In the genomic region with DNA sequence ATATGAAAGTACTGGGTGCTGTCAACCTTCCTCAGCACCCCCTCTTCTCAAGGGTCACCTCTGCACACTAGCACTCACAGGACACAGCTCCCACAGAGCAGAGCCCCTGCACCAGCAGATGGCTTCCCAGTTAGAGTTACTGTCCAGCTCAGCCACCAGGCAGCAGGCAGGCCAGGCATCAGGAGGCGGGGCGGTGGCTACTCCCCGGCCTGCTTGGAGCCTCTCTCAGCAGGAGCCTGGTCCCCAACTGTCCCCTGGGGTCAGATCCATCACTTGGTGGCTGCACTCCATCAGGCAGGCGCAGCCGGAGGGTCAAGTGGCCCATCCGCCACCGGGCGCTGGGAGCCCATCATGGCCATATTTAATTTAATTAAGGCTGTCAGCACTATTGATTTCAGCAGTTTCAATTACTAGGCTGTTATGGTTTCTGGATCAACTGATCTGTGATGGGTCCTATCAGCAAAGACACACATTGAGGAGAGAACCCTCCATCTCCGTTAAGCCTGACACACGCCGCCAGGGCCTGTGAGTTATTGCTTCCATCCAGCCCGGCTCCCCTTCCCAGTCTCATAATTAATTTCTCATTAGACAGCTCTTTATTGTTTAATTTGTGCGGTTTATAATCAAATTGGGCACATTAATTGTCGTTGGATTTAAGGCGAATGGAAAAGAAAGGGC, we compare ENCODE assay signal across 16 mouse cellular contexts. TPM values are rescaled to one million over a fixed set of nuclear protein-coding genes. Genes with fewer than 3 reads are reported as not detected.
A peak's percentile ranks its signal among the peaks of the same experiment; 100 is the strongest.
DNase-seq lines count a peak whose midpoint lies in the region; ATAC-seq lines count a peak whose summit lies in the region.
"Had no signal": no experiment of that assay in that cellular context is flagged by ENCODE, and none has a peak within 500 bp of the region (broad histone marks: within the 10 kb centered on the region; RNA-seq: fewer than 3 reads in every experiment).

No protein-coding gene starts in this region.

- H3K4me3 ChIP-seq in midbrain, embryonic 10.5 days: no peak overlapping the region
- H3K4me3 ChIP-seq in midbrain, embryonic 16.5 days (ENCODE audit: low read depth, low read length): no peak overlapping the region
- no peak overlapping the region for H3K4me3 ChIP-seq in hindbrain, embryonic 10.5 days
- H3K4me3 ChIP-seq in liver, embryonic 12.5 days: no peak overlapping the region
- H3K4me3 ChIP-seq: heart, embryonic 13.5 days; left cerebral cortex, adult 2 months; myocyte had no signal

- H3K27ac ChIP-seq in midbrain, embryonic 10.5 days (replicated peaks): no peak overlapping the region; the same call in 1 of the 2 replicates
- no peak overlapping the region for H3K27ac ChIP-seq in midbrain, embryonic 16.5 days (ENCODE audit: low read length)
- H3K27ac ChIP-seq in hindbrain, embryonic 10.5 days: no peak overlapping the region
- H3K27ac ChIP-seq in liver, embryonic 12.5 days: no peak overlapping the region
- H3K27ac ChIP-seq: heart, embryonic 13.5 days; left cerebral cortex, adult 2 months; macrophage had no signal

- H3K9ac ChIP-seq in midbrain, embryonic 16.5 days (ENCODE audit: low read depth, low read length): no peak overlapping the region
- no peak overlapping the region for H3K9ac ChIP-seq in liver, embryonic 12.5 days
- H3K9ac ChIP-seq: heart, embryonic 13.5 days had no signal

- intact Hi-C loops in heart, postnatal 25 days (cut with DNase I): no loop called here

- peaks cover 53% of the 10 kb centered on the region for H3K27me3 ChIP-seq in midbrain, embryonic 10.5 days (ENCODE audit: low read depth, poor library complexity, severe bottlenecking)
- H3K27me3 ChIP-seq in midbrain, embryonic 16.5 days (ENCODE audit: control insufficient read depth, insufficient read depth, low read depth, low read length): no peaks in the 10 kb centered on the region; the same call in 1 of the 2 replicates
- H3K27me3 ChIP-seq in hindbrain, embryonic 10.5 days (ENCODE audit: insufficient read depth, poor library complexity, severe bottlenecking): peaks cover 49% of the 10 kb centered on the region
- H3K27me3 ChIP-seq in liver, embryonic 12.5 days (replicated peaks): peaks cover 6% of the 10 kb centered on the region; the same call in 1 of the 2 replicates

- peak; percentile 30 for DNase-seq in midbrain, embryonic 10.5 days (ENCODE audit: low spot score)
- peak; percentile 69 for DNase-seq in hindbrain, embryonic 10.5 days (ENCODE audit: low spot score)
- peak; percentile 78 for DNase-seq in mesoderm, embryonic 11.5 days (ENCODE audit: low read depth, low spot score)
- DNase-seq in retina, postnatal 1 day: peak; percentile 68
- DNase-seq in heart, postnatal 25 days (ENCODE audit: low spot score): no peak
- DNase-seq: adrenal gland, postnatal 14 days; cerebellum, postnatal 14 days; gastrocnemius, postnatal 36 days; lung, adult 18-20 months had no signal

- peaks cover 23% of the 10 kb centered on the region for H3K4me1 ChIP-seq in midbrain, embryonic 10.5 days
- H3K4me1 ChIP-seq in midbrain, embryonic 16.5 days (ENCODE audit: control insufficient read depth, insufficient read depth, low read length): no peaks in the 10 kb centered on the region
- H3K4me1 ChIP-seq in hindbrain, embryonic 10.5 days (replicated peaks): peaks cover 38% of the 10 kb centered on the region
- no peaks in the 10 kb centered on the region for H3K4me1 ChIP-seq in liver, embryonic 12.5 days
- H3K4me1 ChIP-seq: heart, embryonic 13.5 days had no signal

- no peak for ATAC-seq in midbrain, embryonic 16.5 days
- no peak for ATAC-seq in liver, embryonic 12.5 days
- ATAC-seq: CD4-positive, CD25-positive, alpha-beta regulatory T cell, adult 4 months had no signal

- H3K36me3 ChIP-seq in midbrain, embryonic 10.5 days: no peaks in the 10 kb centered on the region
- no peaks in the 10 kb centered on the region for H3K36me3 ChIP-seq in midbrain, embryonic 16.5 days (ENCODE audit: control insufficient read depth, insufficient read depth, low read length)
- no peaks in the 10 kb centered on the region for H3K36me3 ChIP-seq in hindbrain, embryonic 10.5 days
- H3K36me3 ChIP-seq in liver, embryonic 12.5 days: no peaks in the 10 kb centered on the region
- H3K36me3 ChIP-seq: heart, embryonic 13.5 days had no signal

- 65% methylated on average over 15 of the region's 15 CpGs for WGBS in midbrain, embryonic 10.5 days
- 52% methylated on average over 15 of the region's 15 CpGs for WGBS in midbrain, embryonic 16.5 days
- WGBS in hindbrain, embryonic 10.5 days: 50% methylated on average over 15 of the region's 15 CpGs
- WGBS in liver, embryonic 12.5 days (ENCODE audit: insufficient replicate concordance): 69% methylated on average over 15 of the region's 15 CpGs

- peaks cover 4% of the 10 kb centered on the region; the same call in 1 of the 2 replicates for H3K9me3 ChIP-seq in midbrain, embryonic 10.5 days (replicated peaks)
- H3K9me3 ChIP-seq in midbrain, embryonic 16.5 days (replicated peaks; ENCODE audit: control insufficient read depth, low read length, poor library complexity, severe bottlenecking): no peaks in the 10 kb centered on the region
- H3K9me3 ChIP-seq in hindbrain, embryonic 10.5 days: no peaks in the 10 kb centered on the region
- no peaks in the 10 kb centered on the region for H3K9me3 ChIP-seq in liver, embryonic 12.5 days (replicated peaks)

- no peak overlapping the region for H3K4me2 ChIP-seq in midbrain, embryonic 16.5 days (ENCODE audit: low read length)
- H3K4me2 ChIP-seq in liver, embryonic 12.5 days: no peak overlapping the region
- H3K4me2 ChIP-seq: heart, embryonic 13.5 days had no signal

RNA-seq across cellular contexts. Expression of a gene that starts 27.1 kb away (rescaled TPM):
- 150 and 155 TPM in 2 replicates for polyA plus RNA-seq in midbrain, embryonic 10.5 days (2016; fragmentation: Nextera tagmentation; extraction: Ambion mirVana)
- polyA plus RNA-seq in midbrain, embryonic 16.5 days (2015; fragmentation: Nextera tagmentation; extraction: Ambion mirVana): 10.8 and 13.0 TPM in 2 replicates
- polyA plus RNA-seq in hindbrain, embryonic 10.5 days (2016; fragmentation: Nextera tagmentation; extraction: Ambion mirVana): 188 and 212 TPM in 2 replicates
- 0.51 and 0.63 TPM in 2 replicates for polyA plus RNA-seq in liver, embryonic 12.5 days (2016; fragmentation: Nextera tagmentation; extraction: Ambion mirVana)
- 1 to 10 TPM; 4.0 to 5.1 TPM for total RNA-seq in heart, postnatal 25 days (2021)
- polyA plus RNA-seq: CD4-positive, CD25-positive, alpha-beta regulatory T cell, adult 4 months; macrophage had no signal

Comparison
In these comparisons a context has a peak if more than half of its experiments do, and no peak if none do; other contexts are left out.
1. RNA of a gene that starts 27.1 kb away (polyA plus RNA-seq): 188 to 212 TPM in hindbrain, embryonic 10.5 days and 150 to 155 TPM in midbrain, embryonic 10.5 days; 10.8 to 13.0 TPM in midbrain, embryonic 16.5 days and 0.51 to 0.63 TPM in liver, embryonic 12.5 days; every median in the first group is over 10 times any median in the second.